ENCODE assay signal across 8 mouse cellular contexts in the genomic region with DNA sequence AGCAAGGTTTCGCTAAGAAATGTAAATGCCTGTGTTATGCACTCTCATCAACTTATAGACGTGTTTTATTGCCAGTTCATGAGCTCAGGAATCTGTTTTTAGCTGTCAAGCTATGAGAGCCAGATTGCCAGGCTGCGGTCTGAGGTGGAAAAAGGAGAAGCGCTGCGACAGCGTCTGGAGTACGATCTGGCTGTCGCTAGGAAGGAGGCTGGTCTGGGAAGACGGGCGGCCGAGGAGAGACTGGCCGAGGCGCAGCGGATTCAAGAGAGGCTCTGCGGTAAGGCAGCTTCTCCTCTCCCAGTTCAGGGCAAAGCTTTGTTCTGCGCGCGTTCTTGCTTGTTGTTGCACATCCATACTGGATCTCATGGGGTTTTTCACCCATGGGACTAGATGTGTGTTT. TPM values are rescaled to one million over a fixed set of nuclear protein-coding genes. Genes with fewer than 3 reads are reported as not detected.
DNase-seq lines count a peak whose midpoint lies in the region; ATAC-seq and TF ChIP-seq lines count a peak whose summit lies in the region.

No protein-coding gene starts in this region.

- H3K4me2 ChIP-seq in forebrain, embryonic 14.5 days (ENCODE audit: low read length): no peak overlapping the region
- H3K4me2 ChIP-seq in forebrain, embryonic 16.5 days (ENCODE audit: low read length): peak overlapping the region; percentile 15
- 0 out of 2 replicates have a peak overlapping the region, but pooled peaks have one; percentile 9 for H3K4me2 ChIP-seq in midbrain, embryonic 15.5 days

- ATAC-seq in forebrain, embryonic 14.5 days: no peak; the same call in 1 of the 2 replicates
- ATAC-seq in forebrain, embryonic 16.5 days: no peak
- 0 out of 2 replicates have a peak, but pooled peaks have one; percentile 50 for ATAC-seq in midbrain, embryonic 15.5 days (replicated peaks)

- H3K36me3 ChIP-seq in forebrain, embryonic 14.5 days (ENCODE audit: control insufficient read depth, insufficient read depth, low read length): no peaks in the 10 kb centered on the region
- H3K36me3 ChIP-seq in forebrain, embryonic 10.5 days (replicated peaks): peaks cover 24% of the 10 kb centered on the region
- no peaks in the 10 kb centered on the region for H3K36me3 ChIP-seq in forebrain, embryonic 16.5 days (ENCODE audit: control insufficient read depth, insufficient read depth)
- H3K36me3 ChIP-seq in midbrain, embryonic 15.5 days (replicated peaks): no peaks in the 10 kb centered on the region

- H3K4me1 ChIP-seq in forebrain, embryonic 14.5 days (ENCODE audit: control insufficient read depth, insufficient read depth, low read length): no peaks in the 10 kb centered on the region
- H3K4me1 ChIP-seq in forebrain, embryonic 10.5 days: no peaks in the 10 kb centered on the region
- H3K4me1 ChIP-seq in forebrain, embryonic 16.5 days (replicated peaks; ENCODE audit: control insufficient read depth, insufficient read depth, low read length): no peaks in the 10 kb centered on the region
- no peaks in the 10 kb centered on the region for H3K4me1 ChIP-seq in midbrain, embryonic 15.5 days

- no peak for TF ChIP-seq CTCF in left cerebral cortex, adult 2 months (IDR thresholded peaks at IDR 0.05)

- no peaks in the 10 kb centered on the region for H3K9me3 ChIP-seq in forebrain, embryonic 14.5 days (replicated peaks; ENCODE audit: control insufficient read depth, low read length)
- no peaks in the 10 kb centered on the region for H3K9me3 ChIP-seq in forebrain, embryonic 10.5 days
- no peaks in the 10 kb centered on the region for H3K9me3 ChIP-seq in forebrain, embryonic 16.5 days (ENCODE audit: control insufficient read depth, low read length)
- H3K9me3 ChIP-seq in midbrain, embryonic 15.5 days: no peaks in the 10 kb centered on the region

- intact Hi-C loops in left cerebral cortex, adult 2 months (cut with DNase I): no loop called here

- H3K27ac ChIP-seq in forebrain, embryonic 14.5 days (ENCODE audit: low read depth, low read length): peak overlapping the region; percentile 62; the same call in 1 of the 2 replicates
- no peak overlapping the region for H3K27ac ChIP-seq in forebrain, embryonic 10.5 days
- no peak overlapping the region for H3K27ac ChIP-seq in left cerebral cortex, adult 2 months
- 0 out of 2 replicates have a peak overlapping the region, but pooled peaks have one; percentile 36 for H3K27ac ChIP-seq in forebrain, embryonic 16.5 days (ENCODE audit: low read length)
- no peak overlapping the region for H3K27ac ChIP-seq in midbrain, embryonic 15.5 days

- peak; percentile 10 for DNase-seq in forebrain, embryonic 14.5 days (ENCODE audit: low spot score)
- no peak for DNase-seq in forebrain, embryonic 10.5 days (ENCODE audit: extremely low spot score, low spot score)
- DNase-seq in left cerebral cortex, adult 2 months (ENCODE audit: extremely low spot score in 1 of 2, low spot score in 2 of 2): peak in 1 of 2 experiments; percentile 50
- no peak for DNase-seq in left cerebral cortex, adult 11 months (ENCODE audit: low spot score)
- DNase-seq in spleen, adult 12 weeks (ENCODE audit: low spot score): no peak
- DNase-seq in spleen, postnatal 4 days (ENCODE audit: low spot score in 2 of 2): no peak

- no peak overlapping the region for H3K4me3 ChIP-seq in forebrain, embryonic 14.5 days (ENCODE audit: low read depth, low read length)
- no peak overlapping the region for H3K4me3 ChIP-seq in forebrain, embryonic 10.5 days
- peak overlapping the region; percentile 41 for H3K4me3 ChIP-seq in left cerebral cortex, adult 2 months
- peak overlapping the region; percentile 11 for H3K4me3 ChIP-seq in forebrain, embryonic 16.5 days (replicated peaks; ENCODE audit: low read length)
- H3K4me3 ChIP-seq in midbrain, embryonic 15.5 days: no peak overlapping the region

- no peaks in the 10 kb centered on the region for H3K27me3 ChIP-seq in forebrain, embryonic 14.5 days (replicated peaks; ENCODE audit: control insufficient read depth, insufficient read depth, low read length)
- H3K27me3 ChIP-seq in forebrain, embryonic 10.5 days (ENCODE audit: poor library complexity, severe bottlenecking): no peaks in the 10 kb centered on the region
- no peaks in the 10 kb centered on the region for H3K27me3 ChIP-seq in forebrain, embryonic 16.5 days (replicated peaks; ENCODE audit: control insufficient read depth, insufficient read depth, low read length)
- no peaks in the 10 kb centered on the region for H3K27me3 ChIP-seq in midbrain, embryonic 15.5 days (replicated peaks)

- H3K9ac ChIP-seq in forebrain, embryonic 14.5 days (ENCODE audit: low read length): no peak overlapping the region
- H3K9ac ChIP-seq in forebrain, embryonic 16.5 days (replicated peaks; ENCODE audit: low read depth, low read length): 0 out of 2 replicates have a peak overlapping the region, but pooled peaks have one; percentile 24
- H3K9ac ChIP-seq in midbrain, embryonic 15.5 days: no peak overlapping the region

- WGBS in forebrain, embryonic 14.5 days: 68% methylated on average over 18 of the region's 18 CpGs
- WGBS in forebrain, embryonic 10.5 days: 72% methylated on average over 18 of the region's 18 CpGs
- 57% methylated on average over 18 of the region's 18 CpGs for WGBS in forebrain, embryonic 16.5 days
- WGBS in midbrain, embryonic 15.5 days: 63% methylated on average over 18 of the region's 18 CpGs

RNA-seq across cellular contexts. Expression of gene Ccdc171, which starts 24.2 kb away (rescaled TPM):
- 3.8 and 6.1 TPM in 2 replicates for polyA plus RNA-seq in forebrain, embryonic 14.5 days (2014; fragmentation: Nextera tagmentation; extraction: Ambion mirVana)
- 6.1 and 7.3 TPM in 2 replicates for polyA plus RNA-seq in forebrain, embryonic 10.5 days (2016; fragmentation: Nextera tagmentation; extraction: Ambion mirVana)
- total RNA-seq in left cerebral cortex, adult 2 months (2021): 1 to 10 TPM; 3.6 to 4.8 TPM
- polyA plus RNA-seq in forebrain, embryonic 16.5 days (2015; fragmentation: Nextera tagmentation; extraction: Ambion mirVana): 6.1 and 6.7 TPM in 2 replicates
- polyA plus RNA-seq in midbrain, embryonic 15.5 days (2015; fragmentation: Nextera tagmentation; extraction: Ambion mirVana): 3.9 and 4.2 TPM in 2 replicates

Comparison
In these comparisons a context has a peak if more than half of its experiments do, and no peak if none do; other contexts are left out.
1. H3K27ac ChIP-seq: peak in forebrain, embryonic 14.5 days (single experiment) and forebrain, embryonic 16.5 days (single experiment); none in forebrain, embryonic 10.5 days (single experiment), left cerebral cortex, adult 2 months (single experiment) and midbrain, embryonic 15.5 days (single experiment).
2. H3K4me3 ChIP-seq: peak in left cerebral cortex, adult 2 months (single experiment) and forebrain, embryonic 16.5 days (single experiment); none in forebrain, embryonic 14.5 days (single experiment), forebrain, embryonic 10.5 days (single experiment) and midbrain, embryonic 15.5 days (single experiment).